Mouse (Mus musculus): ENCODE results near the gene Ppp2r2c. TPM values are rescaled to one million over a fixed set of nuclear protein-coding genes. Genes with fewer than 3 reads are reported as not detected.

The Ppp2r2c gene
- total RNA-seq, 2 experiments from 2014 or later, result 298 to 304 TPM

GRCm38 (mm10) chr5:36895621-36896573 is 27.6 kb downstream of the Ppp2r2c start:
- no peak for DNase-seq (ENCODE audit: low spot score in 2 of 2)

- no peak for DNase-seq (ENCODE audit: low spot score in 2 of 2)
Observed at GRCm38 (mm10) chr5:36897999-36898398, 29.7 kb downstream of the Ppp2r2c start.

- DNase-seq (ENCODE audit: low spot score in 2 of 2), result no peak
Observed at GRCm38 (mm10) chr5:36898415-36899109, 30.2 kb downstream of the Ppp2r2c start.

GRCm38 (mm10) chr5:36899392-36899791 is 31.1 kb downstream of the Ppp2r2c start:
- DNase-seq (ENCODE audit: low spot score in 2 of 2), result no peak

- no peak for DNase-seq (ENCODE audit: low spot score in 2 of 2)
Observed at GRCm38 (mm10) chr5:36900189-36900619, 31.9 kb downstream of the Ppp2r2c start.

- no peak for DNase-seq (ENCODE audit: low spot score in 2 of 2)
Observed at GRCm38 (mm10) chr5:36902807-36903206, 34.5 kb downstream of the Ppp2r2c start.

GRCm38 (mm10) chr5:36904131-36904530 is 35.8 kb downstream of the Ppp2r2c start:
- no peak for DNase-seq (ENCODE audit: low spot score in 2 of 2)

- DNase-seq (ENCODE audit: low spot score in 2 of 2), result no peak
Observed at GRCm38 (mm10) chr5:36904703-36905102, 36.4 kb downstream of the Ppp2r2c start.

- no peak for DNase-seq (ENCODE audit: low spot score in 2 of 2)
Observed at GRCm38 (mm10) chr5:36905216-36905615, 36.9 kb downstream of the Ppp2r2c start.

- no peak for DNase-seq (ENCODE audit: low spot score in 2 of 2)
Observed at GRCm38 (mm10) chr5:36907695-36908094, 39.4 kb downstream of the Ppp2r2c start.

GRCm38 (mm10) chr5:36909545-36909944 is 41.2 kb downstream of the Ppp2r2c start:
- no peak for DNase-seq (ENCODE audit: low spot score in 2 of 2)

- no peak for DNase-seq (ENCODE audit: low spot score in 2 of 2)
Observed at GRCm38 (mm10) chr5:36910980-36911379, 42.7 kb downstream of the Ppp2r2c start.

GRCm38 (mm10) chr5:36911759-36912352 is 43.5 kb downstream of the Ppp2r2c start:
- no peak for DNase-seq (ENCODE audit: low spot score in 2 of 2)

- DNase-seq (ENCODE audit: low spot score in 2 of 2), result no peak
Observed at GRCm38 (mm10) chr5:36912602-36913310, 44.4 kb downstream of the Ppp2r2c start.

GRCm38 (mm10) chr5:36915256-36915655 is 46.9 kb downstream of the Ppp2r2c start:
- DNase-seq (ENCODE audit: low spot score in 2 of 2), result no peak

GRCm38 (mm10) chr5:36916581-36916980 is 48.3 kb downstream of the Ppp2r2c start:
- DNase-seq (ENCODE audit: low spot score in 2 of 2), result no peak

- DNase-seq (ENCODE audit: low spot score in 2 of 2), result no peak
Observed at GRCm38 (mm10) chr5:36917245-36917644, 48.9 kb downstream of the Ppp2r2c start.

GRCm38 (mm10) chr5:36918016-36918415 is 49.7 kb downstream of the Ppp2r2c start:
- DNase-seq (ENCODE audit: low spot score in 2 of 2), result no peak

GRCm38 (mm10) chr5:36920072-36920471 is 51.8 kb downstream of the Ppp2r2c start:
- DNase-seq (ENCODE audit: low spot score in 2 of 2), result no peak

GRCm38 (mm10) chr5:36921871-36922270 is 53.6 kb downstream of the Ppp2r2c start:
- no peak for DNase-seq (ENCODE audit: low spot score in 2 of 2)

- no peak for DNase-seq (ENCODE audit: low spot score in 2 of 2)
Observed at GRCm38 (mm10) chr5:36922811-36923210, 54.5 kb downstream of the Ppp2r2c start.
